Mouse (Mus musculus) ES-E14 (cell line): ENCODE results near the gene Pcsk4.

Experiments
- CHD2 ChIP-seq: IDR thresholded peaks from 2 replicates; pipeline ENCODE4 v1.6.1; 2014; ENCODE audit warnings: mild to moderate bottlenecking, low read depth, low read length, inconsistent platforms
- MAFK ChIP-seq: IDR thresholded peaks from 2 replicates; pipeline ENCODE4 v1.6.1; 2014; ENCODE audit warnings: mild to moderate bottlenecking, low read depth, low read length, inconsistent platforms; ENCODE audit not compliant: insufficient read depth
- ZC3H11A ChIP-seq: IDR thresholded peaks from 2 replicates; pipeline ENCODE4 v1.6.1; 2012; ENCODE audit warnings: low read depth, mild to moderate bottlenecking, inconsistent platforms, low read length, borderline replicate concordance

- TF ChIP-seq MAFK: no peak
- no peak for TF ChIP-seq ZC3H11A
- TF ChIP-seq CHD2: peak; percentile 91
These were observed 42.2 kb upstream of the Pcsk4 start for GRCm38 (mm10) chr10:80371411-80371966.
